Mouse (Mus musculus) layer of hippocampus, adult 18-20 months (tissue): ENCODE measurements around the gene Tiprl. TPM values are rescaled to one million over a fixed set of nuclear protein-coding genes. Genes with fewer than 3 reads are reported as not detected.

Experiments used
- DNase-seq, 2 experiments: peaks; one replicate each; pipeline ENCODE4 v3.0.0; 2022; ENCODE audit warnings: low spot score in 2 of 2
- long read RNA-seq: library from polyadenylated mRNA; stranded (forward); transcript quantifications from one replicate; pipeline ENCODE4 v2.0.0, GENCODE M21; 2021
- total RNA-seq, 2 experiments: library from RNA; stranded (reverse); gene quantifications; 2 replicates each; pipeline ENCODE4 v1.2.3; 2021

Tiprl gene
- total RNA-seq = 10 to 100 TPM; 63.0 to 67.1 TPM
- long read RNA-seq, full-length matches to known transcripts = 55 of 71 reads
- long read RNA-seq, partial matches to known transcripts = 2 of 71 reads
- long read RNA-seq, other reads (novel, unspliced or antisense) = 14 of 71 reads

- DNase-seq = peak; percentile 96 to 99
These were observed at the start of gene Tiprl for GRCm38 (mm10) chr1:165236321-165237298. TSS of gene Tiprl (minus strand) at chr1:165236996.

GRCm38 (mm10) chr1:165284096-165284495, 47.3 kb upstream of the Tiprl start:
- DNase-seq = no peak

GRCm38 (mm10) chr1:165282967-165283345, 46.2 kb upstream of the Tiprl start:
- DNase-seq = no peak

GRCm38 (mm10) chr1:165282222-165282966, 45.6 kb upstream of the Tiprl start:
- no peak for DNase-seq

GRCm38 (mm10) chr1:165281351-165282221, 44.8 kb upstream of the Tiprl start:
- peak in 1 of 2 experiments; percentile 42 for DNase-seq

- no peak for DNase-seq
These were observed 43.9 kb upstream of the Tiprl start for GRCm38 (mm10) chr1:165280741-165281140.

GRCm38 (mm10) chr1:165274946-165275345, 38.1 kb upstream of the Tiprl start:
- DNase-seq = no peak

GRCm38 (mm10) chr1:165252027-165252671, 15.4 kb upstream of the Tiprl start:
- peak in 1 of 2 experiments; percentile 50 for DNase-seq

- DNase-seq = no peak
These were observed 13.8 kb upstream of the Tiprl start for GRCm38 (mm10) chr1:165250546-165250945.

- no peak for DNase-seq
These were observed 12.0 kb upstream of the Tiprl start for GRCm38 (mm10) chr1:165248842-165249241.

- no peak for DNase-seq
These were observed 11.0 kb upstream of the Tiprl start for GRCm38 (mm10) chr1:165247788-165248187.

GRCm38 (mm10) chr1:165247085-165247484, 10.3 kb upstream of the Tiprl start:
- no peak for DNase-seq

- no peak for DNase-seq
These were observed 9.8 kb upstream of the Tiprl start for GRCm38 (mm10) chr1:165246587-165246986.

GRCm38 (mm10) chr1:165235846-165236245, 950 bp downstream of the Tiprl start:
- DNase-seq = no peak

GRCm38 (mm10) chr1:165233806-165234205, 3.0 kb downstream of the Tiprl start:
- DNase-seq = no peak

GRCm38 (mm10) chr1:165230691-165231090, 6.1 kb downstream of the Tiprl start:
- DNase-seq = no peak

GRCm38 (mm10) chr1:165229577-165229976, 7.2 kb downstream of the Tiprl start:
- DNase-seq = no peak

GRCm38 (mm10) chr1:165217023-165217589, 19.7 kb downstream of the Tiprl start:
- DNase-seq = no peak

GRCm38 (mm10) chr1:165215831-165216230, 21.0 kb downstream of the Tiprl start:
- DNase-seq = no peak

- DNase-seq = no peak
These were observed 31.2 kb downstream of the Tiprl start for GRCm38 (mm10) chr1:165205591-165205990.
